Mouse (Mus musculus) C2C12 (cell line): ENCODE measurements at regions not wholly inside any gene's neighbourhood (a gene's known extent, or its start where the extent isn't known, plus 50 kb on each side); places are given as distances from the start of the nearest gene placed in this dataset.

ENCODE experiments used
- CEBPB ChIP-seq: IDR thresholded peaks from one replicate; pipeline ENCODE4 v1.6.1; 2011; ENCODE audit warnings: low read depth, mild to moderate bottlenecking, control low read depth, moderate library complexity
- CTCF ChIP-seq: IDR thresholded peaks from one replicate; pipeline ENCODE4 v1.5.1; 2011; ENCODE audit not compliant: control insufficient read depth, insufficient read depth, insufficient read length

DNA sequence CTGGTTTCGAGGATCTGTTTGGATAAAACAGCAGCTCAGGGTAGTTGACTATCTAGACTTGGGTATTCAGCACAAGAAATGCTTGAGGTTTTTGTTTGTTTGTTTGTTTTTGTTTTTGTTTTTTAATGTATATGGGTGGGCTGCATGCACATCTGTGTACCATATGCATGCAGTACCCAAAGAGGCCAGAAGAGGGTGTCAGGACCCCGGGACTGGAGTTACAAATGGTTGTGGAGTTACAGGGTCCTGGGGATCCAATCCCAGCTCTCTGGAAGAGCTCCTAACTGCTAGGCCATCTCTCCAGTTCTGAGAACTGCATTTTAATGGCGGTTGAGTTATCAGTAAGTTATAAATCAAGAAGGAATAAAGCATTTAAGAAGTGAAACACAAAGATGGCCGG, 77.2 kb upstream of the Fam13c start:
- TF ChIP-seq CTCF (no peak), CEBPB (no peak)
